Mouse (Mus musculus) heart, embryonic 11.5 days (tissue): Measurements from ENCODE around the gene Bcorl1. TPM values are rescaled to one million over a fixed set of nuclear protein-coding genes. Genes with fewer than 3 reads are reported as not detected.
"Not testable (repeated sequence)": the region's sequence is repeated elsewhere in the genome, so short reads cannot be mapped to it uniquely, and the experiment has no call there.

Experiments
- ATAC-seq: fragments of 200-750 bp; cut with Nextera tagmentation; replicated peaks from 2 replicates; pipeline ENCODE4 v1.8.0; 2017; ENCODE audit warnings: moderate library complexity; ENCODE audit not compliant: insufficient number of reproducible peaks, low FRiP score, low TSS enrichment
- H3K27ac ChIP-seq: fragments of 300-500 bp; sonication (generic); 2 replicates; pipeline ENCODE4 v1.5.1; 2014; ENCODE audit warnings: mild to moderate bottlenecking, low read depth, low read length
- H3K27me3 ChIP-seq: fragments of 300-500 bp; sonication (generic); 2 replicates; pipeline ENCODE4 v1.6.1; 2014; ENCODE audit warnings: mild to moderate bottlenecking, low read length, mixed read lengths; ENCODE audit not compliant: control insufficient read depth, insufficient read depth
- H3K36me3 ChIP-seq: fragments of 300-500 bp; sonication (generic); 2 replicates; pipeline ENCODE4 v1.6.1; 2014; ENCODE audit warnings: mild to moderate bottlenecking, low read length, moderate library complexity, mixed read lengths; ENCODE audit not compliant: control insufficient read depth, insufficient read depth
- H3K4me1 ChIP-seq: fragments of 300-500 bp; sonication (generic); 2 replicates; pipeline ENCODE4 v1.6.1; 2014; ENCODE audit warnings: low read length; ENCODE audit not compliant: control insufficient read depth, insufficient read depth
- H3K4me2 ChIP-seq: fragments of 300-500 bp; sonication (generic); 2 replicates; pipeline ENCODE4 v1.6.1; 2014; ENCODE audit warnings: mild to moderate bottlenecking, moderate library complexity
- H3K4me3 ChIP-seq: fragments of 300-500 bp; sonication (generic); 2 replicates; pipeline ENCODE4 v1.5.1; 2014; ENCODE audit warnings: low read depth, low read length
- H3K9ac ChIP-seq: fragments of 300-500 bp; sonication (generic); 2 replicates; pipeline ENCODE4 v1.6.1; 2014; ENCODE audit warnings: mild to moderate bottlenecking, low read depth, low read length, moderate library complexity
- H3K9me3 ChIP-seq: fragments of 300-500 bp; sonication (generic); replicated peaks from 2 replicates; pipeline ENCODE4 v1.6.1; 2016; ENCODE audit warnings: low read length; ENCODE audit not compliant: control insufficient read depth
- WGBS: fragments of 180-500 bp; shearing (Covaris S2); extraction: QIAGEN DNeasy Blood & Tissue Kit; methylation state at CpG from one replicate; pipeline ENCODE4 v1.1.7; 2014; ENCODE audit not compliant: insufficient replicate concordance; 5-methylcytosine and 5-hydroxymethylcytosine counted together
- polyA plus RNA-seq: library from polyadenylated mRNA; unstranded; fragments of >200 nt; fragmentation: Nextera tagmentation; extraction: Ambion mirVana; gene quantifications from 2 replicates; pipeline ENCODE4 v1.2.1, GENCODE M21; 2014

Bcorl1 gene
- polyA plus RNA-seq, 1 experiment from 2014 or later: 6.6 TPM

GRCm38 (mm10) chrX:48428642-48429041, 87.5 kb downstream of the Bcorl1 start:
- WGBS: 85% methylated on average over 8 of the region's 8 CpGs

GRCm38 (mm10) chrX:48429100-48429499, 87.9 kb downstream of the Bcorl1 start:
- Histone ChIP-seq H3K4me1 (peaks cover 13% of the 10 kb centered on the region; the same call in 1 of the 2 replicates), H3K4me3 (no peak overlapping the region), H3K4me2 (no peak overlapping the region), H3K9me3 (no peaks in the 10 kb centered on the region), H3K36me3 (no peaks in the 10 kb centered on the region), H3K27ac (no peak overlapping the region), H3K9ac (no peak overlapping the region), H3K27me3 (no peaks in the 10 kb centered on the region)
- no peak for ATAC-seq

More at GRCm38 (mm10) chrX:48428642-48429041, 87.5 kb downstream of the Bcorl1 start:
- Histone ChIP-seq H3K9ac (no peak overlapping the region), H3K4me3 (no peak overlapping the region), H3K36me3 (no peaks in the 10 kb centered on the region), H3K4me1 (peaks cover 11% of the 10 kb centered on the region; the same call in 1 of the 2 replicates), H3K9me3 (no peaks in the 10 kb centered on the region), H3K27me3 (no peaks in the 10 kb centered on the region), H3K4me2 (no peak overlapping the region), H3K27ac (no peak overlapping the region)
- ATAC-seq: no peak

- Histone ChIP-seq H3K9me3 (no peaks in the 10 kb centered on the region), H3K36me3 (no peaks in the 10 kb centered on the region), H3K4me3 (no peak overlapping the region), H3K27me3 (no peaks in the 10 kb centered on the region), H3K4me2 (no peak overlapping the region), H3K4me1 (peaks cover 13% of the 10 kb centered on the region; the same call in 1 of the 2 replicates), H3K27ac (no peak overlapping the region), H3K9ac (no peak overlapping the region)
- no peak for ATAC-seq
- WGBS: 30% methylated on average over 6 of the region's 6 CpGs
Measured at GRCm38 (mm10) chrX:48429538-48429937, 88.4 kb downstream of the Bcorl1 start.

GRCm38 (mm10) chrX:48432599-48433526, 91.7 kb downstream of the Bcorl1 start:
- WGBS: 61% methylated on average over 15 of the region's 15 CpGs
- no peaks in the 10 kb centered on the region for H3K27me3 ChIP-seq
- H3K9me3 ChIP-seq: no peaks in the 10 kb centered on the region
- ATAC-seq: 0 out of 2 replicates have a peak, but pooled peaks have one; percentile 33
- no peak overlapping the region for H3K4me2 ChIP-seq
- H3K4me1 ChIP-seq: peaks cover 11% of the 10 kb centered on the region; the same call in 1 of the 2 replicates
- no peak overlapping the region for H3K9ac ChIP-seq
- no peak overlapping the region for H3K4me3 ChIP-seq
- H3K36me3 ChIP-seq: no peaks in the 10 kb centered on the region
- no peak overlapping the region for H3K27ac ChIP-seq

GRCm38 (mm10) chrX:48433527-48433899, 92.4 kb downstream of the Bcorl1 start:
- 0 out of 2 replicates have a peak, but pooled peaks cover 9% of the 10 kb centered on the region for H3K4me1 ChIP-seq
- no peaks in the 10 kb centered on the region for H3K9me3 ChIP-seq
- ATAC-seq: 0 out of 2 replicates have a peak, but pooled peaks have one; percentile 23
- H3K27ac ChIP-seq: no peak overlapping the region
- WGBS: 36% methylated on average over 4 of the region's 6 CpGs
- H3K4me2 ChIP-seq: no peak overlapping the region
- no peak overlapping the region for H3K4me3 ChIP-seq
- H3K36me3 ChIP-seq: no peaks in the 10 kb centered on the region
- H3K27me3 ChIP-seq: no peaks in the 10 kb centered on the region
- H3K9ac ChIP-seq: no peak overlapping the region

GRCm38 (mm10) chrX:48434251-48434650, 93.1 kb downstream of the Bcorl1 start:
- 70% methylated on average over 1 of the region's 1 CpGs for WGBS

GRCm38 (mm10) chrX:48435477-48435900, 94.3 kb downstream of the Bcorl1 start:
- no peak overlapping the region for H3K27ac ChIP-seq
- no peak for ATAC-seq
- H3K9me3 ChIP-seq: no peaks in the 10 kb centered on the region
- H3K4me1 ChIP-seq: peaks cover 14% of the 10 kb centered on the region
- no peaks in the 10 kb centered on the region for H3K27me3 ChIP-seq
- H3K9ac ChIP-seq: no peak overlapping the region
- no peak overlapping the region for H3K4me3 ChIP-seq
- 79% methylated on average over 9 of the region's 9 CpGs for WGBS
- no peaks in the 10 kb centered on the region for H3K36me3 ChIP-seq
- H3K4me2 ChIP-seq: no peak overlapping the region

More at GRCm38 (mm10) chrX:48434251-48434650, 93.1 kb downstream of the Bcorl1 start:
- no peak for ATAC-seq
- no peaks in the 10 kb centered on the region for H3K36me3 ChIP-seq
- H3K27ac ChIP-seq: no peak overlapping the region
- H3K27me3 ChIP-seq: no peaks in the 10 kb centered on the region
- no peak overlapping the region for H3K4me3 ChIP-seq
- no peaks in the 10 kb centered on the region for H3K9me3 ChIP-seq
- H3K4me2 ChIP-seq: no peak overlapping the region
- H3K4me1 ChIP-seq: peaks cover 13% of the 10 kb centered on the region
- H3K9ac ChIP-seq: no peak overlapping the region

GRCm38 (mm10) chrX:48436082-48436481, 94.9 kb downstream of the Bcorl1 start:
- not testable (repeated sequence) for H3K27me3 ChIP-seq, H3K4me2 ChIP-seq, H3K9me3 ChIP-seq, H3K4me3 ChIP-seq, H3K36me3 ChIP-seq, ATAC-seq, H3K9ac ChIP-seq, H3K27ac ChIP-seq
- WGBS: 77% methylated on average over 6 of the region's 7 CpGs
- H3K4me1 ChIP-seq: peaks cover 14% of the 10 kb centered on the region
